ENCODE assay signal across 19 mouse cellular contexts in the genomic region with DNA sequence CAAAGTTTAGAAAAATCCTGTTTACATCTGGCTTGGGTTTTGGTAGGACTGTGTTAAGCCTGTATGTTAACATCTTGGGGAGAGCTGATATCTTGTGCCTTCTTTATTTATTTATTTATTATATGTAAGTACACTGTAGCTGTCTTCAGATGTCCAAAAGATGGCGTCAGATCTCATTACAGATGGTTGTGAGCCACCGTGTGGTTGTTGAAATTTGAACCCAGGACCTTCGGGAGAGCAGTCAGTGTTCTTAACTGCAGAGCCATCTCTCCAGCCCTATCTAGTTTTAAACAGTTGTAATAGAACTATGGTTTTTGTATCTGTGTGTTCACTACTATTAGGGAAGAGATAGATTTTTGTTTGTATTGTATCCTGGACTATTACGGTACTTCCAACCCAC. TPM values are rescaled to one million over a fixed set of nuclear protein-coding genes. Genes with fewer than 3 reads are reported as not detected.
DNase-seq lines count a peak whose midpoint lies in the region; TF ChIP-seq lines count a peak whose summit lies in the region.
"Had no signal": no experiment of that assay in that cellular context is flagged by ENCODE, and none has a peak within 500 bp of the region (broad histone marks: within the 10 kb centered on the region; RNA-seq: fewer than 3 reads in every experiment).

No protein-coding gene starts in this region.

- intact Hi-C loops in gastrocnemius, postnatal 14 days (cut with DNase I; ENCODE audit: low total_unique reads), result no loop called here
- intact Hi-C loops in gastrocnemius, adult 2 months (cut with DNase I), result no loop called here

- no peak for TF ChIP-seq CTCF in gastrocnemius, adult 2 months (IDR thresholded peaks at IDR 0.05)

- peak overlapping the region; percentile 91; the same call in 1 of the 2 replicates for H3K27ac ChIP-seq in gastrocnemius, adult 2 months

- peak; percentile 52 for DNase-seq in gastrocnemius, adult 18-20 months (ENCODE audit: low spot score)
- DNase-seq in gastrocnemius, postnatal 14 days, result no peak
- DNase-seq in gastrocnemius, adult 2 months, result peak; percentile 50
- DNase-seq in gastrocnemius, postnatal 4 days (ENCODE audit: low spot score in 2 of 2), result no peak
- DNase-seq: adrenal gland, adult 2 months; adrenal gland, adult 8-10 months; adrenal gland, postnatal 10 days; adrenal gland, postnatal 14 days; adrenal gland, postnatal 25 days; adrenal gland, postnatal 36 days; B cell, adult 2 months; cerebellum, adult 11 months; cerebellum, adult 11-12 months; cerebellum, adult 18-20 months had no signal

- no peak overlapping the region for H3K4me3 ChIP-seq in gastrocnemius, adult 2 months

RNA-seq across cellular contexts. Expression of gene Ankrd23, which starts 7.4 kb away (rescaled TPM):
- 1,000 to 10,000 TPM; 3,219 to 3,282 TPM for total RNA-seq in gastrocnemius, adult 18-20 months (2021)
- total RNA-seq in gastrocnemius, postnatal 14 days (2021), result 1,000 to 10,000 TPM; 1,005 to 1,120 TPM
- 1,000 to 10,000 TPM; 1,971 to 4,216 TPM for total RNA-seq in gastrocnemius, adult 2 months (2021)
- total RNA-seq in gastrocnemius, postnatal 4 days (2021), result 100 to 1,000 TPM; 129 to 140 TPM

RNA-seq across cellular contexts. Expression of gene Gm42417, which starts 10.0 kb away (rescaled TPM):
- 1,000 to 10,000 TPM; 1,348 to 1,458 TPM for total RNA-seq in gastrocnemius, adult 18-20 months (2021)
- total RNA-seq in gastrocnemius, postnatal 14 days (2021), result 100 to 1,000 TPM; 440 to 562 TPM
- 1,000 to 10,000 TPM in 1 of 2 experiments, 100 to 1,000 TPM in 1; 819 to 1,877 TPM for total RNA-seq in gastrocnemius, adult 2 months (2021)
- total RNA-seq in gastrocnemius, postnatal 4 days (2021), result 10 to 100 TPM; 40.6 to 50.4 TPM
- total RNA-seq: adrenal gland, adult 18-20 months; adrenal gland, adult 2 months; adrenal gland, adult 8-10 months; adrenal gland, postnatal 25 days; adrenal gland, postnatal 4 days; ES-E14; G1E; MEL had no signal

RNA-seq across cellular contexts. Expression of gene Cnnm3, which starts 17.6 kb away (rescaled TPM):
- total RNA-seq in gastrocnemius, adult 18-20 months (2021), result 10 to 100 TPM; 11.6 TPM
- total RNA-seq in gastrocnemius, postnatal 14 days (2021), result 10 to 100 TPM in 1 of 2 experiments, 1 to 10 TPM in 1; 9.3 to 13.3 TPM
- 10 to 100 TPM in 1 of 2 experiments, 1 to 10 TPM in 1; 9.7 to 12.0 TPM for total RNA-seq in gastrocnemius, adult 2 months (2021)
- 10 to 100 TPM; 25.3 to 26.6 TPM for total RNA-seq in gastrocnemius, postnatal 4 days (2021)

RNA-seq across cellular contexts. Expression of gene Ankrd39, which starts 18.0 kb away (rescaled TPM):
- total RNA-seq in gastrocnemius, adult 18-20 months (2021), result 1 to 10 TPM; 7.3 to 8.6 TPM
- total RNA-seq in gastrocnemius, postnatal 14 days (2021), result 1 to 10 TPM; 5.7 to 9.6 TPM
- 1 to 10 TPM; 7.2 to 9.3 TPM for total RNA-seq in gastrocnemius, adult 2 months (2021)
- 10 to 100 TPM; 13.0 to 13.8 TPM for total RNA-seq in gastrocnemius, postnatal 4 days (2021)

RNA-seq across cellular contexts. Expression of gene Sema4c, which starts 28.9 kb away (rescaled TPM):
- total RNA-seq in gastrocnemius, adult 18-20 months (2021), result 1 to 10 TPM; 4.7 to 6.8 TPM
- 10 to 100 TPM; 12.1 to 13.1 TPM for total RNA-seq in gastrocnemius, postnatal 14 days (2021)
- total RNA-seq in gastrocnemius, adult 2 months (2021), result 10 to 100 TPM in 1 of 2 experiments, 1 to 10 TPM in 1; 6.8 to 10.0 TPM
- 10 to 100 TPM; 26.0 to 27.1 TPM for total RNA-seq in gastrocnemius, postnatal 4 days (2021)

Comparison
In these comparisons a context has a peak if more than half of its experiments do, and no peak if none do; other contexts are left out.
1. DNase-seq: peak in gastrocnemius, adult 18-20 months (single experiment) and gastrocnemius, adult 2 months (single experiment); none in gastrocnemius, postnatal 14 days (single experiment) and gastrocnemius, postnatal 4 days (0 of 2).
2. RNA of gene Ankrd23, which starts 7.4 kb away (total RNA-seq): 1,971 to 4,216 TPM in gastrocnemius, adult 2 months, 3,219 to 3,282 TPM in gastrocnemius, adult 18-20 months and 1,005 to 1,120 TPM in gastrocnemius, postnatal 14 days; 129 to 140 TPM in gastrocnemius, postnatal 4 days; every median in the first group is over 4 times any median in the second.
3. RNA of gene Gm42417, which starts 10.0 kb away (total RNA-seq): 819 to 1,877 TPM in gastrocnemius, adult 2 months, 1,348 to 1,458 TPM in gastrocnemius, adult 18-20 months and 440 to 562 TPM in gastrocnemius, postnatal 14 days; 40.6 to 50.4 TPM in gastrocnemius, postnatal 4 days; every median in the first group is over 4 times any median in the second.